Mouse (Mus musculus): ENCODE data around the gene Ninj2.

Gene Ninj2

DNA sequence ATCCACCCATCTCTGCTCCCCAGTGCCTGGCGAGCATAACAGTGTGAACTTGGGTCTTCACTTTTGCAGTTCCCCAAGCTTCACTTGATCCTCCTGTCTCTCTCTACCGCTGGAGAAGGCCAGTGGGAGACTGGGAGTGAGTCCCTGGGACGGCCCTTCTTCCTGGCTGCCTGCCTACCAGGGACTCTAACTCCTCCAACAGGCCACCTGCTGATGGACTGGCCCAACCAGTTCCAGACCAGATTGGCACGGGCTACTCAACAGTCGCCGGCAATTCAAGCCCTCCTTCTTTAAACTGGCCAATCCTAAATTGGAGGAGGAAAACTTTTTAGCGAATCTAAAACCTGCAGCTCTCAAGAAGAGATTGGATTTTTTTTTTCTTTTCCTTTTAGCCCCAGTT is 101.8 kb downstream of the Ninj2 start:
- no peak for DNase-seq (ENCODE audit: low read depth, low spot score)

DNA sequence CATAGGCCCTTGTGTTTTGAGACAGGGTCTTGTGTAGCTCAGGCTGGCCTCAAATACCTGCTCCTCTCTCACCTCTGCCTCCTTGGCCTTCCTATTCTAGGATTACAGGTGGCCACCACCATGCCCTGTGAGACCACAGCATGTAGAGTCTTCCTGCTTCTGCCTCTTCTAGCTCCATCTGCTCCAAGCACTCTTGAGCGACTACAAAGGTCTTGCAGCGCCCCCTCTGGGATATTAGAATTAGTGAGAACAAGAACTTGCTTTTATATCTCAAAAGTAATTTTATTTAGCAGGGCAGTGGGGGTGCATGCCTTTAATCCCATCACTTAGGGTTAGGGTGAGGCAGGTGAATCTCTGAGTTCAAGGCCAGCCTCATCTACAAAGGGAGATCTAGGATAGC is 103.7 kb downstream of the Ninj2 start:
- peak; percentile 87 for DNase-seq (ENCODE audit: low read depth, low spot score)

GRCm38 (mm10) chr6:120197964-120198363 is 104.8 kb downstream of the Ninj2 start:
- peak; percentile 78 for DNase-seq (ENCODE audit: low read depth, low spot score)

DNA sequence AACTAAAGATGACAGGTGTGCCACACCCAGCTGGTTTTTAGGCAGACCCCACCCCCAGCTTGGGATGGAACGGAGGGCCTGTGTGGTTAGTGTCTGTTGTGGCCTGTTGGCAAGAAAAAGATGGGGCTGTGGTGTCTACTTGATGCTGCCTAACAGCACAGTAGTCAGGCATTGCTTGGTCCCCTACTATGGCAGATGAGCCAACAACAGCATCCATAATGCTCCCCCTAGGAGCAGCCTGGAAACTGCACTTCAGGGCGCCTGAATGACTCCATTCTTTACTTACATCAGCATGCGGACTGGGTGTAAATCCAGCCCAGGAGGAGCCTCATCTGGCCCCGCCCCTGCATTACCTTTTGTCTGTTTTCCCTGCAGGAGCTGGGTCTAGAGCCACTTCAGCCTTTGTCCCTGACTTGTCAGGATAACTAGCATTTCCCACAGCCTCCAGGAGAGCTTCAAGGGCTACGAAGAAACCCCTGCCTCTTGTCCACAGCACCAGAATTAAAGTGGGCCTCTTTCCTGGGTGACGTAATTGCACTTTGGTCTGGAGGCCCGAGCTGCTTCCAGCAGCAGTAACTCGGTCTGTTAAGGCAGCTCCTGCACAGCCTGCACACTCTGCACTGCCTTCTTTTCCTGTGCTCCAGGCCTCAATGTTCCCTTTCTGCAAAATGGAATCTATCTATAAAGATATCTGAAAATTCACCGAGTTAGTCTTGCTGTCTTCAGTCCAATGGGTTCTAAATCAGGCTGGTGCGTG is 106.7 kb downstream of the Ninj2 start:
- DNase-seq (ENCODE audit: low read depth, low spot score): no peak

GRCm38 (mm10) chr6:120201956-120202355 is 108.8 kb downstream of the Ninj2 start:
- DNase-seq (ENCODE audit: low read depth, low spot score): no peak

DNA sequence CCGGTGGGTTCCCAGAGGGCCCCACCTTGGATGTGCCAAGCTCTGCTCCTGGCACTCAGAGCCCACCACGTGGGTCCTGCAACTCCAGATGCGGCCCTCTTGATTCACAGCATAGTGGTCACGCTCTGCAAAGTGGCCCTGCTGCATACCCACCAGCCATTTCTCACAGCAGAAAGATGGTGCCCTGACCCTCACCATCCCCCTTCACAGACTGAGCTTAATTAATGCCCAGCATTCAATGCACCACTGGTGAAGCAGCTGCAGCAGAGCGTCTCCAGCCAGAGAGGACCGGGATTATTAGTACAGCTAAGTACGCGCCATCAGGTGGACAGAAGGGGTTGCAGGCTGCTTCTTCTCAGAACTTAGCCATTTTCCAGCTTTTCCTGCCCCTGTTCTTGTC is 109.3 kb downstream of the Ninj2 start:
- no peak for DNase-seq (ENCODE audit: low read depth, low spot score)

DNA sequence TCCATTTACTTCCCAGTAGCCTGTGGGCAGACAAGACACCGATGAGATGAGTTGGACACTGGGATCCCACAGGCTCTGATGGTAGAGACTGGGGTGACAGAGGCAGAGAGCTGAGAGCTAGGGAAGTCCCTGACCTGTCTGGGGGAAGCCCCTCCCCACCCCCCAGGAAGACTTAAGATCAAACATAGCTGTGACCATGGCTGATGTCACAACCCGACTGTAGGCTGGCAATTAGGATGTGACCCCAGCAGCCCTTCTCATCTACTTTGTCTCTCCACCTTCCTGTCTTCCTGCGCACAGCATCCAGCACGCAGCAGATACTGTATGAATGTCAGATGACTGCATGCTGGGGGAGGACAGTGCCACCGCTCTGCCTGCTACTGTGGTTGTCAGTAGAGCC is 113.4 kb downstream of the Ninj2 start:
- no peak for DNase-seq (ENCODE audit: low read depth, low spot score)

GRCm38 (mm10) chr6:120211536-120211935 is 118.4 kb downstream of the Ninj2 start:
- no peak for DNase-seq (ENCODE audit: low read depth, low spot score)

- DNase-seq (ENCODE audit: low read depth, low spot score): no peak
These were observed 123.6 kb downstream of the Ninj2 start for GRCm38 (mm10) chr6:120216702-120217101.

DNA sequence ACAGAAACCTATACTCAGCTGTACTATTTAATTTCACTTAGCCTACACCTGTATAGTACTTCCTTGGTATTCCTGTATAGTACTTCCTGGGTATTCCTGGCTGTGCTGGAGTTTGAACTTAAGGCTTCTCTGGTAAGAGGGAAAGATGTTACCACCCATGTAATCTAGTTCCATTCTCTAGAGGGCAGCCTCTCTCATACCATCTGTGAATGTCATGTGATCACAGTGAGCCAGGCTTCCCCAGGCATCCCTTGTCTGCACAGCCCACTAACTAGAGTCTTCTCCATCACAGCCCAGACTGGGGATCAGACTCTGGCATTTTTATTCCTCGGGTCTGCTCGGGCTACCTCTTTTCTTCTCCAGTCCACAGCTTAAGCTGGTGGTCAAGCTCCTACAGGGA is 126.1 kb downstream of the Ninj2 start:
- no peak for DNase-seq (ENCODE audit: low read depth, low spot score)

DNA sequence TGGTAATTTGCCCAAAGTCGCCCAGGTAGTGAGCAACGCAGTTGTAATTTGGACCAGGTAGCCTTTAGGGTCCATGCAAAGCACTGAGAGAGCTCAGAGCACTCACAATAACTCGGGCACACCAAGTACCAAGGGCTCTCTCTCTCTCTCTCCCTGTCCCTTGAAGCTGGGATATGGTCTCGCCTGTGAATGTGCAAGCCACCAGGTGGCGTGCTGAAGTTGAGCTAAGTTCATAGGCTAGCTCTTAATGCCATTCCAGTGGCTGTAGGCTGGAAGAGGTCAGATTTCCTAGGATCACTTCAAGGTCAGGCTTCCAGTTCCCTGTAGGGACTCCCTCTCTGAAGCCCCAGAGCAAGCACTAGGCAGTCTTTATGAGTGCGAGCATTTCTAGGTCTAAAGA is 129.5 kb downstream of the Ninj2 start:
- DNase-seq (ENCODE audit: low read depth, low spot score): peak; percentile 61

DNA sequence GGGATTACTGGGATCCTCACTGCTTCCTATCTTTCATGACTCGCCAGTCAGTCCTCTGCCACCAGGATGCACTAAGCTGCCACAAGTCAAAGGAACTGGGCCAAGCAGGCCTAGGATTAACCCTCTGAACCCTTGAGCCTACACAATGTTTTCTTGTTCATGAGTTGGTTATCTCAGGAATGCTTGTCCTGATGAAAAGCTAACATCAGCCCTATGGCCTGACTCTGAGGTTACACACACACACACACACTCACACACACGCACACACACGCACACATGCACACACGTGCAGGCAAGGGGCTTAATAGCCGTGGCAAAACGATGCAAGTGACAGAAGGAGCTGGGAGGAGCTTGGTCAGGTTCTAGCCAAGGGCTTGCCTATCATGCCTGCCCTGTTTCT is 132.2 kb downstream of the Ninj2 start:
- no peak for DNase-seq (ENCODE audit: low read depth, low spot score)

DNA sequence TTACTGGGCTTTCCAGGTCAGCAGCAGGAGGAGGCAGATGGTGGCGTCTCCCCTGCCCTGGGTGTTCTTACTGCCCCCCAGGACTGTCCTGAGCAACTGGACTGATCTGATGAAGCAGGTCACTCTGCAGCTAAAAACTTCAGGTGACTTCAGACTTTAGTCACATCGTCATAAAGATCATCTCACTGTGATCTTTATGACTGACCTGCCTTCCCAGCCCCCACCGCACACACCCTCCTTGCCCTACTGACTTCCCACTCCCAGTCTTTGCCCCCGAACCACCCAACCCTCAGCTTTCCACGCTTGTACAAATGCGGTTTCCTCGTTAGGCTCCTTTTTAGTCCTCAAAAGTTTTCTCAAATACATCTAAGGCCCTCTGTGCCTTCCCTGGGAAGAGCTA is 133.9 kb downstream of the Ninj2 start:
- DNase-seq (ENCODE audit: low read depth, low spot score): no peak

- DNase-seq (ENCODE audit: low read depth, low spot score): no peak
These were observed 136.7 kb downstream of the Ninj2 start for GRCm38 (mm10) chr6:120229806-120230205.

DNA sequence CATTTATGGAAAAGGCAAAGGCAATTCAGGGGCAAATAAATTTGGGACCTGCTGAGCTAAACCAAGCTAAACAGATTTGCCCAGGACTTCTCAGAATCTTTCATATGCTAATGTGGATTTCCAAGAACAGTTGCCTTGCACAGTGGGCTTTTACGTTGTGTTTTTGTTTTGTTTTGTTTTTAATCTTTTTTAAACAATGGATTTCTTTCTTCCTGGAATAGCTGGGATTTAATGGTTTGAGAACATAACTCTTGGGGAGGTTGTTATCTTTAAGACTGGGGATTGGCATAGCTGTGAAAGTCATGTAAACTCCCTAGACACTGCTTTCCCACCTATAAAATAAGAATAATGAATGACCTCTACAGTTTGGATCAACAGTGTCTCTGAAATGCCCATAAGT is 137.3 kb downstream of the Ninj2 start:
- no peak for DNase-seq (ENCODE audit: low read depth, low spot score)

- no peak for DNase-seq (ENCODE audit: low read depth, low spot score)
These were observed 139.7 kb downstream of the Ninj2 start for GRCm38 (mm10) chr6:120232885-120233284.

DNA sequence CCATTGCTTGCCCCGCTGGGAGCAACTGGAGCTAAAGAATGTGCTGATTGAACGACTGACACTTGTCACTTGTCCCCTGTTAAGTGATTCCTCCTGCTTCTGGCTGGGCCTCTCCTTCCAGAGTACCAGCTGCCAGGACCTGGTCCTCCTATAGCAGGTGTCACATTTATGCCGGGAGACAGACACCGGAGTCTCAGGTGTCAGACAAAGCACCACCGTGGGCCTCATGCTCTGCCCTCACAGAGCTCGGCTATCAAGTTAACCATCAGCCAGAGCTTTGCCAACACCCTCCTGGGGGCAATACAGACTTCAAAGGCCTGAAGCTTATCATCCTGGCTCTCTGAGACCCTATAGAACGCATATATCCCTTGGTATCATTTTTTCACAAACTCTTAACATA is 142.7 kb downstream of the Ninj2 start:
- no peak for DNase-seq (ENCODE audit: low read depth, low spot score)

- no peak for DNase-seq (ENCODE audit: low read depth, low spot score)
These were observed 147.3 kb downstream of the Ninj2 start for GRCm38 (mm10) chr6:120240461-120240860.

DNA sequence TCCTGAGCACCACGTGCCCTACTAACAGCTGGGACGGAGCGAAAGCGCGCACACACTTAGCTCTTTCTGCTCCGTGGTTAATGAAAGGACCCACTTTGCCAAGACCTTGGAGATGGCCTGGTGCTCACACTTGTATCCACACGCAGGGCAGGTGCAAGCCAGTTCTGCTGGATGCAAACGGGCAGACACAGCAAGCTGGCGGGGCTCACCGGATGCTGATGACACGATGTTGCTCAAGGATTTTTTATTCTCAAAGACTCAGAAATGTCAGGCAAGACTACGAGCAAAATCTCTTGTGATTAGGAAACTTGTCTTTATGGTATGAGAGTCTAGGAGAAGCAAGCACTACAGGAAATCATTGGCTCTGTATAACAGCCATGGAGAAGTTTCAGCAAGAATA is 148.3 kb downstream of the Ninj2 start:
- no peak for DNase-seq (ENCODE audit: low read depth, low spot score)

DNA sequence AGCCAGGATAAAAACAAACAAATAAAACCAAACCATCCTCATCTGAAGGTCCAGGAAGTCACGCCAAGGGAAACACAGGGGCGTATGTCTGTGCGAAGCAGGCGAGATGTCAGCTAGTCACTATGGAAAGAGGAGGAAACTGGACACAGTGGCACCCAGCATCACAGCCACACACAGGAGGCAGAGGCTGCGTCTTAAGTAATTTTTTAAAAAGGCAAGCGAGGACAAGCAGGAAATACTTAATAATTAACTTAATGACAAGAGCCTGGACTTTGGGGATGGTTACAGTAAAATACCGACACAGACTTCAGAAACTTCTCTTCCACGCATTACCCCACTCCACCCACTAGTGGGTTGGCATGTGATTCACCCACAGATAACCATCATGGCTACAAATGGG is 149.4 kb downstream of the Ninj2 start:
- DNase-seq (ENCODE audit: low read depth, low spot score): no peak

- no peak for DNase-seq (ENCODE audit: low read depth, low spot score)
These were observed 150.1 kb downstream of the Ninj2 start for GRCm38 (mm10) chr6:120243250-120243649.

- DNase-seq (ENCODE audit: low read depth, low spot score): no peak
These were observed 153.5 kb downstream of the Ninj2 start for GRCm38 (mm10) chr6:120246676-120247075.

- DNase-seq (ENCODE audit: low read depth, low spot score): no peak
These were observed 156.7 kb downstream of the Ninj2 start for GRCm38 (mm10) chr6:120249831-120250230.
